15 mouse cellular contexts compared by ENCODE assay signal in the genomic region with DNA sequence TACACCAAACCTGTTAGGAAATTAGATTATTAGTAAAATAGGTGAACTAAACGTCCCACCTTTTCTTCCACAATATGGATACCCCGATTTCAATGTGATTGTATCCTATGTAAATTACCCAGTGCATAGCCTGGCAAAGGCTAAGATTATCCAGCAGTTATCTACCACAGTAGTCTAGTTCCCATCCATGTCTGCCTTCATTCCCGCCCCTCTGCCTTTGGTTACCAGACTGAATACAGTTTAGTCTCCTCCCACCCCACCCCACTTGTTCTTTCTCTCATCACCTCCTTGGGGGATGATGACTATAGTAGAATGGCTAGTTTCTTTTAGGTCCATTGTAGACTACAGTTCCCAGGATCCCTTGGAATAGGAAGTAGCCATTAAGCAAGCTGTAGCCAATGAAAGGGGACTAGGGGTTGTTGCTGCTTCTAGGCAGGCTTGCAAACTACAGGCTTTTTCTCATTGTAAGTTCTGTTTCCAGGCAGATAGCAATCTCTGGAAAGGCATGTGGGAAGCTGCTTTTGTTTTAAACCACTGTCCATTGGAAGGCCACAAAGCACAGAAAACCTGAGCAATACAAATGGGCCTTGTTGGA. TPM values are rescaled to one million over a fixed set of nuclear protein-coding genes. Genes with fewer than 3 reads are reported as not detected.
DNase-seq lines count a peak whose midpoint lies in the region; ATAC-seq and TF ChIP-seq lines count a peak whose summit lies in the region.
"Had no signal": no experiment of that assay in that cellular context is flagged by ENCODE, and none has a peak within 500 bp of the region (broad histone marks: within the 10 kb centered on the region; RNA-seq: fewer than 3 reads in every experiment).

No protein-coding gene starts in this region.

- peaks cover 12% of the 10 kb centered on the region for H3K4me1 ChIP-seq in hindbrain, embryonic 13.5 days (replicated peaks)
- H3K4me1 ChIP-seq in midbrain, postnatal 0 days (ENCODE audit: insufficient read depth, low read length), result peaks cover 9% of the 10 kb centered on the region; the same call in 1 of the 2 replicates

- DNase-seq in heart, adult 11 months, result peak; percentile 39
- no peak for DNase-seq in heart, adult 8-10 months (ENCODE audit: low spot score)
- DNase-seq in brain, embryonic 14.5 days (ENCODE audit: low read depth), result peak; percentile 73
- DNase-seq in midbrain, postnatal 0 days (ENCODE audit: low spot score), result peak; percentile 77
- no peak for DNase-seq in adrenal gland, postnatal 14 days
- DNase-seq in urinary bladder, adult 2 months (ENCODE audit: low spot score), result no peak
- no peak for DNase-seq in cerebellum, adult 9-10 months
- DNase-seq: cerebellum, adult 11-12 months; kidney, adult 18-20 months; lung, postnatal 36 days had no signal

- H3K9me3 ChIP-seq in hindbrain, embryonic 13.5 days, result no peaks in the 10 kb centered on the region
- H3K9me3 ChIP-seq in midbrain, postnatal 0 days (ENCODE audit: low read length), result no peaks in the 10 kb centered on the region
- H3K9me3 ChIP-seq: limb, embryonic 13.5 days had no signal

- no peak overlapping the region; the same call in 1 of the 2 replicates for H3K4me2 ChIP-seq in hindbrain, embryonic 13.5 days
- H3K4me2 ChIP-seq in midbrain, postnatal 0 days (ENCODE audit: low read depth, low read length, poor library complexity, severe bottlenecking), result no peak overlapping the region
- H3K4me2 ChIP-seq: limb, embryonic 13.5 days had no signal

- TF ChIP-seq POLR2A in brain, embryonic 14.5 days (IDR thresholded peaks at IDR 0.05; ENCODE audit: borderline replicate concordance, extremely low read depth, insufficient read depth, insufficient read length, poor library complexity, severe bottlenecking), result no peak

- no peak overlapping the region for H3K9ac ChIP-seq in hindbrain, embryonic 13.5 days
- H3K9ac ChIP-seq in midbrain, postnatal 0 days (replicated peaks; ENCODE audit: low read length, poor library complexity, severe bottlenecking), result no peak overlapping the region
- H3K9ac ChIP-seq: limb, embryonic 13.5 days had no signal

- TF ChIP-seq CTCF in brain, embryonic 14.5 days (IDR thresholded peaks at IDR 0.05; ENCODE audit: borderline replicate concordance, extremely low read depth, insufficient read depth, insufficient read length), result no peak
- no peak for TF ChIP-seq CTCF in midbrain, postnatal 0 days (IDR thresholded peaks at IDR 0.05)

- 71% methylated on average over 3 of the region's 3 CpGs for WGBS in hindbrain, embryonic 13.5 days
- WGBS in midbrain, postnatal 0 days, result 64% methylated on average over 3 of the region's 3 CpGs

- H3K27me3 ChIP-seq in hindbrain, embryonic 13.5 days, result no peaks in the 10 kb centered on the region
- no peaks in the 10 kb centered on the region for H3K27me3 ChIP-seq in midbrain, postnatal 0 days (ENCODE audit: insufficient read depth, low read length)
- H3K27me3 ChIP-seq: limb, embryonic 13.5 days had no signal

- H3K36me3 ChIP-seq in hindbrain, embryonic 13.5 days, result no peaks in the 10 kb centered on the region
- H3K36me3 ChIP-seq in midbrain, postnatal 0 days (ENCODE audit: insufficient read depth, low read length), result no peaks in the 10 kb centered on the region
- H3K36me3 ChIP-seq: G1E; limb, embryonic 13.5 days had no signal

- ATAC-seq in hindbrain, embryonic 13.5 days (ENCODE audit: low FRiP score), result peak; percentile 84
- peak; percentile 76 for ATAC-seq in midbrain, postnatal 0 days (ENCODE audit: low FRiP score)

- no peak overlapping the region for H3K4me3 ChIP-seq in hindbrain, embryonic 13.5 days
- no peak overlapping the region for H3K4me3 ChIP-seq in midbrain, postnatal 0 days (ENCODE audit: low read depth, low read length)
- H3K4me3 ChIP-seq: limb, embryonic 13.5 days; myocyte had no signal

- H3K27ac ChIP-seq in hindbrain, embryonic 13.5 days, result peak overlapping the region; percentile 59; the same call in 1 of the 2 replicates
- H3K27ac ChIP-seq in midbrain, postnatal 0 days (ENCODE audit: low read depth, low read length), result peak overlapping the region; percentile 55; the same call in 1 of the 2 replicates
- H3K27ac ChIP-seq: limb, embryonic 13.5 days had no signal

RNA-seq across cellular contexts. Expression of a gene that starts 27.7 kb away (rescaled TPM):
- under 1 TPM; 0.44 to 0.75 (median 0.62) TPM for total RNA-seq in heart, adult 8-10 months (2022)
- polyA plus RNA-seq in brain, embryonic 14.5 days (2012; rRNA removed), result 16.7 and 31.5 TPM in 2 replicates
- 11.8 and 12.0 TPM in 2 replicates for polyA plus RNA-seq in hindbrain, embryonic 13.5 days (2015; fragmentation: Nextera tagmentation; extraction: Ambion mirVana)
- 48.6 and 50.3 TPM in 2 replicates for total RNA-seq in midbrain, postnatal 0 days (2014; rRNA removed)
- polyA plus RNA-seq in midbrain, postnatal 0 days (2015; fragmentation: Nextera tagmentation; extraction: Ambion mirVana), result 9.5 and 10.7 TPM in 2 replicates
- 3.6 and 4.1 TPM in 2 replicates for total RNA-seq in adrenal gland, postnatal 14 days (2021)
- 0.06 and 0.09 TPM in 2 replicates for polyA plus RNA-seq in urinary bladder, adult 2 months (2012; rRNA removed)
- polyA plus RNA-seq: G1E; liver, embryonic 16.5 days had no signal

Comparison
In these comparisons a context has a peak if more than half of its experiments do, and no peak if none do; other contexts are left out.
1. DNase-seq: peak in heart, adult 11 months (single experiment), brain, embryonic 14.5 days (single experiment) and midbrain, postnatal 0 days (single experiment); none in heart, adult 8-10 months (single experiment), adrenal gland, postnatal 14 days (single experiment), urinary bladder, adult 2 months (single experiment) and cerebellum, adult 9-10 months (single experiment).